Mouse (Mus musculus) urinary bladder, adult 2 months (tissue): ENCODE data around the gene Foxred1. TPM values are rescaled to one million over a fixed set of nuclear protein-coding genes. Genes with fewer than 3 reads are reported as not detected.

ENCODE experiments used
- DNase-seq: peaks from one replicate; pipeline ENCODE4 v3.0.0; 2022; ENCODE audit warnings: low spot score
- polyA plus RNA-seq: library from polyadenylated mRNA; depleted of rRNA; stranded (reverse); fragments of >200 nt; gene quantifications from 2 replicates; pipeline ENCODE4 v1.2.3, GENCODE M21; 2012; rRNA removed

Foxred1 gene
- 38.4 and 46.4 TPM in 2 replicates for polyA plus RNA-seq

DNA sequence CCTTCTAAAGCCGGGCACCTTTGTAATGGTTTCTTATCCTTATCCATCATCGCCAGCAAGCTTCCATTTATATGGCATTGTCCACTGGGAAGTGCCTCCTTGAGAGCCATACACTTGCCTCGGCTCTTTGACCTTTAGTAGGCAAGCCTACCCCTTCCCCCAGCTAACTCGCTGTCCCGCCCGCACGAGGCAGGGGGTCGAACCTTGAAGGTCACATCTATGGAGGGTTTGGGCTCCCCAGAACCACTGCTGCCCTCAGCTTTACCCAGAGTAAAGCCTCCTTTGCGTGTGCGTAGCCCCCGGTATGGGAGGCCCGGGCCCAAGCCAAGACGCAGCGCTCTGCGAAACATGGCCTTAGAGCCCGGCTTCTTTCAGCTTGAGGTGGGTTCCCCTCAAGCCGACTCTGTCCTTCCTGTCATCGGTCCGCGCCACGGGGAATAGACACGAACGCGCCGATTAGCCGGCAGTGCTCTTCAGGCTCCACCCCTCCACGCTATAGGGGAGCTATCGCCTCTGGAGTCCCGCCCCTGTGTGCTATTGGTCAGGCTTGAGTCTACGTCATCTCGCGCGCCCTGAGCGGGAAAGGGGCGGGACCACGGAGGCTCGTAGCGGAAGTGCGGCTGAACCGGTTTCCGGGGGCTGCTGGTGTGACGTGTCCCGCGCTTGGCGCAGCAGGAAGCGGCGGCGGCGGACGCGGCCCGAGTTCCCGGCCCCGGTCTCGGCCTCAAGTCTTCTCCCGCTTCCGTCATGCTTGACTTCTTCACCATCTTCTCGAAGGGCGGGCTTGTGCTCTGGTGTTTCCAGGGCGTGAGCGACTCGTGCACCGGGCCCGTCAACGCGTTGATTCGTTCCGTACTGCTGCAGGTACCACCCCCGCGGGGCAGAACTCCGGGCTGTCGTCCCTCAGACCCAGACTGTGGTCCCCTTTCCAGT lies at the start of gene Foxred1:
TSS of gene Foxred1 (minus strand) at position 514 of the 933 bp plus-strand sequence.
- DNase-seq: peak; percentile 96

DNA sequence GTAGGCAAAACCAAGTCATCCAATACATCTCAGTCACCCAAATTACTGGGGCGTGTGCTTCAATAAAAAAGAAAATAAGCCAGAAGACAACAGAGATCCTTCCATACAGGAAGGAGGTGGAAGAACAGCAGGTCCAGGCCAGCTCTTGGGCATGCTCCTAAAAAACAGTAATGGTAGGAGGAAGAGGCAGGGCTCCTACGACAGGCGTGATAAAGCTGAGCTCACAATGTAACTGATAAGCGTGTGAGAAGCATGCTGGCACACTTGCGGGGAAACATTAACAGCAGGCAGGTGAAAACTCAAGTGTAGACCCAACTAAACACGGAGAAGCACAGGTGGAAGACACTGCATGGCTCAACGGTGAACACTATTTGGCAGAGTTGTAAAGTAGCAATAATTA lies 46.5 kb upstream of the Foxred1 start:
- DNase-seq: no peak

DNA sequence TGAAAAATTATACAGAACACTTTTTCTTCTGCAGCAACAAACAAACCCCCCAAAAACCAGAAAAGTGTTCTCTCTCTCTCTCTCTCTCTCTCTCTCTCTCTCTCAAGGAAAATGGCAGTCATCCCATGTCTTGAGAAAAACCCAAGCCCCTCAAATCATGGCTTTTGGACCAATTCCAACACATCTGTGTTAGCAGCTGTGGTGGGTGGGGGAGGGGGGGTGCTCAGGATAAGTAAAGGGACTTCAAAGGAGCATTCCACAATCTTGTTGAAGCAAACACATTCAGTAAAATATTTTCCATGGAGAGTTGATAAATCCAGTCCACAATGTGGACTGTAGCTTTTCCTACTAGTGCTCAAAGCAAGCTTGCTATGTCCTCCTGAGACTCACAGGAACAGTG lies 38.6 kb upstream of the Foxred1 start:
- DNase-seq: no peak

DNA sequence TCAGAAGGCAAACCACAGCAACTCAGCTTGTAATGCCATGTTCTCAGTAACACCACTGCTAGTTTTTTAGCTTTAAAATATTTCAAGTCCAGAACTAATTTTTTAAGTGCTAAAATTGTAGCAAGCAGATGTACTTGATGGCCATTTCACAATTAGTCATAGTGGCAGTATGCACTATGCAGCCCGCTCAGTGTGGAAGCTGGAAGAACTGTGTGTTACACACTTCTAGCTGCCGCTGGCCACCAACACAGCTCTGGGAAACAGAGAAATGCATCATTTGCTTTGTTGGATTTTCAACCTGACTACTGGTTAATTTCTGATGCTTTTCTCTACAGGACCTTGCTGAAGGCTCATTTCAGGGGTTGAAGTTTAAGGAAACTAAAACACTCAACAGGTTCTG lies 36.5 kb upstream of the Foxred1 start:
- no peak for DNase-seq

DNA sequence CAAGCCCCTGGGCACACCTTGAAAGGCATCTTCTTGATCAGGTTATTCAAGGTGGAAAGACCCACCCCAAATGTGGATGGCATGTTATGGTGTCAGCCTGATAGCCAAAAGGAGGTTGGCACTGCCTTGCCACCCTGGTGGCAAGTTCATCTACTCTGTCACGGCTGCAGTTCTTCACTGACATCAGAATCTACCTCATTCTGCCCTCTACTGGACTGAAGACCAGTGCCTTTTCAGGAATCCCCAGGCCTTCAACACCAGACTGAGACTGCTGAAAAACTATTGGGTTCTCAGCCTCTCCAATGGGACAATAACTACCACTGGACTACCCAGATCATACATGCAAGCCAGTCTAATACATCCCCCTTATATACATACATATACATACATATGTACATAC lies 28.9 kb upstream of the Foxred1 start:
- no peak for DNase-seq

DNA sequence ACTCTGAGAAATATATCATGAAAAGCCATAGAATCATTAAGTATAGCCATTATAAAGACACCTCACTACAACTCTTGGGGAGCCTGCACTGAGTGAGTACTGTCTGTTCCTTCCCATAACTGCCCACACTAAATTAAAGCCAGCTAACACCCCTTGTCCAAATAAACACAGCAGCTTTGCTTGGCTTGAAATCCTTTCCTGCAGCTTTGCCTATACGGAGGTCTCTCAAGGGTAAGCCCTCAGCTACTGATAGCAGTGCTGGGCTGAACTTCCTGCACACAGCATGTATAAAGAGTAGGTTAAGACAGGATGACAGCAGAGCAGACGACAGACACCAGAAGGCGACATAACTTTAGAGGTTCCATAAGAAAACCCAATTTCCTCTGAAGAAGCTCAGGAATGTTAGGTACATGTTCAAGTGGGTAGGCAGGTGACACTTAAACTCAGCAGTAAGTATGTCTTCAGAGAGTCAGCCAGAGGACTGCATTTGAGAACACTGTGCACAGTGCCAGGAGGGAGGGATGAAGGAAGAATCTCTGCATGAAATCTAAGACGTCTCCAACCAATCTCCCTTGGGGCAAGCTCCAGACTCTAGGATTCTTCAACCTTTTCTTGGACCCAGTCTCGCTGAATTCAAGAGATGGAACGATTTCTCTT lies 28.2 kb upstream of the Foxred1 start:
- no peak for DNase-seq

DNA sequence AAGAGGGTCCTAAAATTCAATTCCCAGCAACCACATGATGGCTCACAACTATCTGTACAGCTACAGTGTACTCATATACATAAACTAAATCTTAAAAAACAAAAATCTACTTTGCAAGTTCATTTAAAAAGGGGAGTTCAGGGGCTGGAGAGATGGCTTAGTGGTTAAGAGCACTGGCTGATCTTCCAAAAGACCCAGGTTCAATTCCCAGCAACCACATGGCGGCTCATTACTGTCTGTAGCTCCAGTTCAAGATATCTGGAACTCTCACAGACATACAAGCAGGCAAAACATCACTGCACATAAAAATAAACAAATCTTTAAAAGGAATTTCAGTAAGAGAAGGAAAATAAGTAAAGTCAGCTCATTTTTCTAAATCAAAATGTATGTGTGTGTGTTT lies 27.5 kb upstream of the Foxred1 start:
- no peak for DNase-seq

DNA sequence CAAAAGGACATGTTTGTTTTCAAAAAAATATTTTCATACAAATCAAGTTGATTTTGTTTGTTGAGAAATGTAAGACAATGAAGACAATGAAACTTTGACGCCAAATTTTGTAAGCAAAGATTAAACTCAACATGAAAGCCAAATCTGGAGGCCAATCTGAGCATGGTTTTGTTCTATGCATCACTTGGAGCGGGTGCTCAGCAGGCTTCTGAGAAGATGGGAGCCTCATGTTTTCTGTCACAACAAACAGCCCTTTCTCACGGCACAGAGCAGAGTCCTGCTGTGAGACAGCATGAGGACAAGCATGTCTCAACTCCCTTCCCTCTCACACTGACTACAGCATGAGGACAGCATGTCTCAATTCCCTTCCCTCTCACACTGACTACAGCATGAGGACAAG lies 25.1 kb upstream of the Foxred1 start:
- no peak for DNase-seq

DNA sequence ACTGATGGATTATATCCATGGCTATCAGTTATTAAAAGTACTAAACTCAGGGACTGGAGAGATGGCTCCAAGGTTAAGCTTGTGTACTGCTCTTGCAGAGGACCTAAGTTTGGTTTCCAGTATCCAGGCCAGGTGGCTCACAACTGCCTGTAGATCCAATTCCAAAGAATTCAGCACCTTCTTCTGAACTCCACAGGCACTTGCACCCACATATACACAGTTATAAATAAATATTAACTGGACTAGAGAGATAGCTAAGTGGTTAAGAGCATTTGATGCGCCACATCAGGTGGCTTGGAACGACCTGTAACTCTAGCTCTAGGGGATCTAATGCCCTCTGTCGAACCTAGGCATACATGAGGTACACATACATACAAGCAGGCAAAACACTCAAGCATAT lies 17.8 kb upstream of the Foxred1 start:
- DNase-seq: no peak

DNA sequence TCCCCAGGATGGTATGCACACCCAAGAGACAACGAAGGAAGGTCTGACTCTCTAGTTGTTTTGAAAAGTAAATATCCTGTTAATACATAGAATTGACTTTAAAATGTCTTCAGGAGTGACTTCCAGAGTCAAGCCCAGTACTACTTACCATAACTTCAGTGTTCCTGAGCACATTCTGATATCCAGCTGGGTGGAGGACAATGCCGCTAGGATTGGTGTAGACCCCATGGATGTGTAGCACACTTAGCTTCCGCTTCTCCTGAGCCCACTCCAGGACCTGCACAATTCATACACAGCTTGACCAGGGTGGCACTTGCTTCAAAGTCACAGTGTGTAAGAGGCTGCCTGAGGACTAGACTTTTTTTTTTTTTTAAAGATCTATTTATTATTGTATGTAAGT lies 12.6 kb upstream of the Foxred1 start:
- DNase-seq: no peak

DNA sequence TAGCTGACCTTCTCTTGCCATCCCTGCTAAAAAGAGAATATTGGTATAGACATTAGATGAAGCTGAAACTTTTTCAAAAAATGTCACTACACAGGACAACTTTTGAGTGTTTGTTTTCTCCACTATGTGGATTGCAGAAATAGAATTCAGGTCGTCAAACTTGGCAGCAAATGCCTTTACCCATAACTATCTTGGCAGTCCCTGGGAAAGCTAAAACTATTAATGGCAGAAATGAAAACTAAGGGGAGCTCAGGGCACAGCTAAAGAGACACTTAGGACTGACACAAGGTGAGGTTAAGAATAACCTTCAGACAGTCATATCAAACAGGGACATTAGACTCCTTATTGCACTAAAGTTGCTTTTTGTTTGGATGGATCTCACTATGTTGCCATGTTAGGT lies 7.1 kb upstream of the Foxred1 start:
- no peak for DNase-seq

DNA sequence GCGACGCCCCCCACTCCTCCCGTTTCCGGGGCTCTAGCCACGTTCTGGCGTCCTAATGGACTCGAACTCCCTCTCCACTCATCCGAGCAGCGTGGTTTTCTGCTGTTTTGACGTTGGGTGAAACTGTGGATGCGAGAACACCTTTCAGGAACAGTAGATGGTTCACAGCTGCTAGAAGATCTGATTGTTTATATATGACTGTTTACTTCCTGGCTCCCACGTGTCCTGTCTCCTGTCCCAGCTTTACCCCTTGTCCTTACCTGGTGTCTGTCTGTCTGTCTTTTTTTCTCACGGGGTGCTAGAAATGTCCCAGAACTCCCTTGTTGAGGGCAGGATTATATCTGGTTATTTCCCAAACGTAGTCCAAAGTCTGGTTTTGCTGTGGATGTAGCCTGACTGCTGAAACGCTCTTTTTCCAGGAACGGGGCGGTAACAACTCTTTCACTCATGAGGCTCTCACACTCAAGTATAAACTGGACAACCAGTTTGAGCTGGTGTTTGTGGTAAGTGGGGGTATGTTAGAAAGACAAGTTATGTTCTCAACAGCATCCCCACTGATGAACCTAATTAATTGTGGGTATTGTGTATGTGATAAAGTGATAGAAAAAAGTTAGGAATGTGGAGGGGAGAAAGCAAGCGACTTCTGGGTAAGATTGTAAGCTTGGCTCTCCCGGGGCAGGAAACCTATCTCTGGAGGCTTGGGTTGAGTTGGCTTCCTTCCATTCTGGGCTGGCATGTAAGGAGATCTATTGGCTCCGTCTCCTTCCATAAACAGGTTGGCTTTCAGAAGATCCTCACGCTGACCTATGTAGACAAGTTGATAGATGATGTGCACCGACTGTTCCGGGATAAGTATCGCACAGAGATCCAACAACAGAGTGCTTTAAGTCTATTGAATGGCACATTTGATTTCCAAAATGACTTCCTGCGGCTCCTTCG lies 987 bp upstream of the Foxred1 start:
- DNase-seq: no peak

DNA sequence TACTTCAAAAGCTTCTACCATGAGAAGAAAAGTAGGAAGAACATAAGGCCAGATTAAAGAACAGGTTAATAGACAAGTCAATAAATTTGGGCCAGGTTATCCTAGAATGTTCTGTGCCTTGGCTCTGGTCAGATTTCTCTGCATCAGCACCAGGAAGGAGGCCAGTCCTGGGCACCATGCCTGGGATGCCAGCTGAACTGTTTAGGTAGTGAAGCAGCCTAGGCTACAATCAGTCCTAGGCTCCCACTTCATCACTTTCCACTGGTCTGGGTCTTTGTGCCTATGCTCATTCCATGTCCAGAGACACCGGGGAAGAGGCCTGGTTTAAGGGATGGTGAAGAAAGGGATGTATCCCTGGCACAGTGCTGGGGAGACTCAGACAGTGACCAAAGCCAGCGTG lies 6.4 kb downstream of the Foxred1 start:
- DNase-seq: no peak

DNA sequence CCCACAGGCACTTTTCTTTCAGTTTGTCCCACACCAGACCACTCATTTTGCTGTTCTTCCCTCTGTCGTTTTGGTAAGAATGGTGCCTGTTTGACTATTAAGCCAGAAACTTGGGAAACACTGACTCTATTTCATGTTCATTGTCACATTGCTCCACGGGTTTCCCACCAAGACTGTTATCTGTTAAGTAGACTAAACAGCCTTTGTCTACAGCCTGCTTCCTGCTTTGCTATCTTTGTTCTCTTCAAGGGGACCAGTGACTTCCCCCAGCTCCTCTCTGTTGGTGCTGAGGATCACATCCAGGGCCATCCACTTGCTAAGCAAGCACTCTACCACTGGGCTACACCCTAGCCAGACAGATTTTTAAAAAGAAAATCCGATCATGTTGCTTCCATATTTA lies 7.3 kb downstream of the Foxred1 start:
- DNase-seq: no peak

DNA sequence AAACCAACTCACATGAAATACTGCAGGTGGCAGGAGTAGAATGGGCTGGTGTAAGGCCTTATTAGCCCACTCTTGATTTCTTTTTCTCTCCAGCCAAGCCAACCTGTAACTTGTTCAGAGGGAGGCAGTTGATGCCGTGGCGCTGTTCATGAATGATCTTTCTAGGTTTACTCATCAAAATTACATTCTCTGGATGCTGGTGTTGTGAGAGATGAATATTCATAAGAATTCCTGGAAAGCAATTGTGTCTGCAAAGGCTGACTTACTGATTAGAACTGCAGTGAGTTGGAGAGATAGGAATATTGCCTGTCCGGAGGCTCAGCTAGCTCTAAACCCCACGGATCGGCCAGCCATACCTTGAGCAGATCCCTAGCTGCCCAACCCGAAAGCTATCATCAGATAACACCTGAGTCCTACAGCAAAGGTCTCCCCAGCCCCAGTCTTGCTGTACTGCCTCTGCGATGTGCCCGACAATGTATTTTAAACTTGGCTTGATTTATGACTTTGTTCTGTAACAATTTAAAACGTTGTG lies 10.3 kb downstream of the Foxred1 start:
- DNase-seq: no peak

DNA sequence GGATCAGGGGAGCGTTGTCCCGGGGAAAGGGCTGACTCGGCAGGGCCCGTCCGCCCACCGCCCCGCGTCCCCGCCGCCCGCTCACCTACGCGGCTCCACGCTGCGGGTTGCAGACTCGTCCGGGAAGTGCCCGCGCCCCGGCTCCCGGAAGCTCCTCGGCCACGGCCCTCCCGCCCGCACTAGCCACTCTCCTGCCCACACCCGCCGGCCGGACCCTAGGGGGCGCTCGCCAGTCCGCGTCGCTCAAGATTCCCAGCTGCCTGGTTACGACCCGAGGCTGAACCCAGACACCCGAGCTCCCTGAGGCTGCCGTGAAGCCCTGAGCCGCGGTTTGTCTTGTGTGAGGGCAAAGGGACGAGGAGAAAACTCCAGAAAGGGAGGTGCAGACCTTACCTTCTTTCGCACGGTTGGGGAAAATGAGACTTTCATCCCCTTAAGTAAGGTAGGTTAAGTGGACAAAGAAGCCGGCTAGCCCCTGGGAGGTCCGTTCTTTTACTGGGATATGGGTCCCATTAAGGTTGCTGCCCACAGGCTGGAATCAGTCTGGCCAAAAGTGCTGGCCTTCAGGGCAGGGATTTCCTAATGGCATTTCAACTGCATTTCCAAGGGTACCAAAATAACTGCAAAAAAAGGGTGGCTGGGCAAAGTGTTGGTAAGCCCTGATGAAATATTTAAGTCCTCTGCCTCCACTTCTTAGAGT lies 10.9 kb downstream of the Foxred1 start, which contains the start of the genes Srpr and Tirap:
TSS of gene Srpr (plus strand) at position 404 of the 700 bp plus-strand sequence.
TSS of gene Tirap (minus strand) at position 520 of the 700 bp plus-strand sequence.
- peak; percentile 94 for DNase-seq

DNA sequence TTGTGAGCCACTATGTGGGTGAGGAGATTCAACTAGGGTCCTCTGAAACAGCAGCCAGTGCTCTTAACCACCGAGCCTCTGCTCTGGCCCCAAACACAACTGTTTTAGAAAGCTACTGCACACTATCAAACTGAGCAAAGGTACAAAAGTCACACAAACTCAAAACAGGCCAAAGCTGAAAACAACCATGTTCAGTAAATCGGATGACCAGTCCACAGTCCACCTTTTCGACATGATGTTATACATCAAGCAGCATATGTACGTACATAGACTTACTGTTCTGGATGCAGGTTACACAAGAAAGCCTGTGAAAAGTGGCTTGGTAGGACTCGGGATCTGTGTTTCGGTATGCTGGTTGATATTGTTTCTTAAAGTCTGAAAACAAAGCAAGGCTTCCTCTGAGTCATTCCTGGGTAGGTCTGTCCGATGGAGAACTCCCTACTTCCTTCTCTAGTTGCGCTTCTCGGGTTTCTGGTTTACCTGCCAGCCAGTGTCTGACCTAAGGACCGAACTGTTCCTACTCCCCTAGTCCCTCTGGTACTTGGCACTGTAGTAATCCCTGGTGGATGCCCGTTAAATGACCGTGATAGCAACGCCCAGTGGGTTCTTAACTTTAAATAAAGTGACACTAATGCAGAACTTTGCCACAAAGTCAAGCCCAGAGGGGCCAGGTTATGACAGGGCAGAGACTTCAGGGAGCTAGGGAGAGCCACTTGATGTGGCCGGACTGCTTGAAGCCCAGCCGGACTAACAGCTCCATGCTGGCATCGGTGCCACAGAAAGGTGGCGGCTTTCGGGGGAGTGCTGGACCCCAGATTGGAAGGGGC lies 11.7 kb downstream of the Foxred1 start:
- DNase-seq: no peak

DNA sequence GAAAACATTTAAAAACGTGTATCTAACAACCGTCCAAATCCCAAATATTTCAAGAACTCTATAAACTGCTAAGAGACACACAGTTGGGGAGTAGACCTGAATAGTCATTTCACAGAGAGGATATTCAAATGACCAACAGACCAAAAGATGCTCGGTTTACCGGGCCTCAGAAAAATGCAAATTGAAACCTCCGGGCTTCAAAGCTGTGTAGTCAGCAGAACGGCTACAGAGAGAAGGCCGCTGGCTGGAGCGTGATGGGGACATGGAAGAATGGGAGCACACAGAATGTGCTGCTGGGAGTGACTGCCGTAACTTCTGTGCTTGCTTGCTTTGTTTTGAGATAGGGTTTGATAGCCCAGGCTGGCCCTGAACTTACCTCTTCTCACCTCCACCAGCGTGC lies 12.5 kb downstream of the Foxred1 start:
- DNase-seq: no peak

DNA sequence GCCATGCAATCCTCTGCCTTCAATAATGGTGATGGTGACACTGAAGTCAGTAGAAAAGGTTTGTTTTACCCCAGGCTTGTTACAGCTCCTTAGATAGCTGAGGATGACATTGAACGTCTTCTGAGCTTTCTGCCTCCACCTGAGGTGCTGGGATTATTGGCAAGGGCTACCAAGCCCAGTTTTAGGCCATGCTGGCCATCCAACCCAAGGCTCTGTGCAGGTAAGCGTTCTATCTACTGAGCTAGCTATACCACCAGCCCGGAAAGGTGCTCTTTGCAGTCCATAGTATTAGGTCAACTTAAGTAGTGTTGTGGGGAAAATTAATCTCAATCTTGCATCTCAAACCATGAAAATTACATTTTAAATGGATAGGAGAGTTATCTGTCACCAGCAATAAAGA lies 13.2 kb downstream of the Foxred1 start:
- DNase-seq: no peak

DNA sequence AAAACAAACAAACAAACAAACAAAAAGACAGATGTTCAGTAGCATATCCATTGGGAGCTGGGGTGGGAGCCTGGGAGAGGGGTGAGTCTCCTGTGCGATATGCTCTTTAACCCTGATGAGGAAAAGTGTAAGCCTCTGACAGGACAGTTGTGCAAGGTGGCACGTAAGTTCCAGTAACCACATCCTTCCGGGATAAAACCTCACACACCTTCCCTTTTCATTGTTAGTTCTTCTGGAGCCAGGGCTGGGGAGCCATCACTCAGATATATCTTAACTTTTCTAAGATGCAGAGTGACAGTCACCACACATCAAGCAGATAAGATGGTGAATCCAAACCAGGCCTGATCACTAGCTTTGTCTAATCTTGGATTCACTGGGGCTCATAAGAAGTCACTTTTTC lies 16.8 kb downstream of the Foxred1 start:
- no peak for DNase-seq
